Mouse (Mus musculus) lung, embryonic 16.5 days (tissue): ENCODE data around the gene Actb. TPM values are rescaled to one million over a fixed set of nuclear protein-coding genes. Genes with fewer than 3 reads are reported as not detected.
A peak's percentile ranks its signal among the peaks of the same experiment; 100 is the strongest.

Experiments used
- ATAC-seq: fragments of 200-750 bp; cut with Nextera tagmentation; 2 replicates; pipeline ENCODE4 v1.8.0; 2017; ENCODE audit warnings: low read depth, mild to moderate bottlenecking, moderate library complexity
- H3K27ac ChIP-seq: fragments of 300-500 bp; sonication (generic); 2 replicates; pipeline ENCODE4 v1.5.1; 2014; ENCODE audit warnings: mild to moderate bottlenecking, control low read depth, low read length
- H3K27me3 ChIP-seq: fragments of 300-500 bp; sonication (generic); 2 replicates; pipeline ENCODE4 v1.6.1; 2014; ENCODE audit warnings: low read depth, low read length, mixed read lengths; ENCODE audit not compliant: control insufficient read depth, insufficient read depth
- H3K36me3 ChIP-seq: fragments of 300-500 bp; sonication (generic); 2 replicates; pipeline ENCODE4 v1.6.1; 2014; ENCODE audit warnings: low read length; ENCODE audit not compliant: control insufficient read depth, insufficient read depth
- H3K4me1 ChIP-seq: fragments of 300-500 bp; sonication (generic); replicated peaks from 2 replicates; pipeline ENCODE4 v1.6.1; 2014; ENCODE audit warnings: low read length, mixed read lengths; ENCODE audit not compliant: control insufficient read depth, insufficient read depth
- H3K4me2 ChIP-seq: fragments of 300-500 bp; sonication (generic); 2 replicates; pipeline ENCODE4 v1.6.1; 2014; ENCODE audit warnings: low read depth, low read length, control low read depth
- H3K4me3 ChIP-seq: fragments of 300-500 bp; sonication (generic); 2 replicates; pipeline ENCODE4 v1.5.1; 2014; ENCODE audit warnings: mild to moderate bottlenecking, low read length, control low read depth
- H3K9ac ChIP-seq: fragments of 300-500 bp; sonication (generic); 2 replicates; pipeline ENCODE4 v1.6.1; 2014; ENCODE audit warnings: low read length, control low read depth
- H3K9me3 ChIP-seq: fragments of 300-500 bp; sonication (generic); 2 replicates; pipeline ENCODE4 v1.6.1; 2016; ENCODE audit warnings: low read length; ENCODE audit not compliant: control insufficient read depth
- WGBS: fragments of 180-500 bp; shearing (Covaris S2); extraction: QIAGEN DNeasy Blood & Tissue Kit; methylation state at CpG from one replicate; pipeline ENCODE4 v1.1.7; 2014; 5-methylcytosine and 5-hydroxymethylcytosine counted together
- polyA plus RNA-seq: library from polyadenylated mRNA; unstranded; fragments of >200 nt; fragmentation: Nextera tagmentation; extraction: Ambion mirVana; gene quantifications from 2 replicates; pipeline ENCODE4 v1.2.1, GENCODE M21; 2015

Actb gene
- polyA plus RNA-seq, 1 experiment from 2014 or later = 18,603 TPM

GRCm38 (mm10) chr5:142876896-142877295 is 29.7 kb downstream of the Actb start:
- H3K9ac ChIP-seq = no peak overlapping the region
- no peak overlapping the region for H3K27ac ChIP-seq
- H3K4me1 ChIP-seq = peaks cover 11% of the 10 kb centered on the region
- no peak overlapping the region for H3K4me2 ChIP-seq
- no peaks in the 10 kb centered on the region for H3K9me3 ChIP-seq
- no peak for ATAC-seq
- 79% methylated on average over 5 of the region's 5 CpGs for WGBS
- no peaks in the 10 kb centered on the region; the same call in 1 of the 2 replicates for H3K36me3 ChIP-seq
- no peaks in the 10 kb centered on the region for H3K27me3 ChIP-seq
- no peak overlapping the region for H3K4me3 ChIP-seq

GRCm38 (mm10) chr5:142875513-142875905 is 31.0 kb downstream of the Actb start:
- H3K4me2 ChIP-seq = no peak overlapping the region
- 94% methylated on average over 10 of the region's 10 CpGs for WGBS
- H3K4me3 ChIP-seq = no peak overlapping the region
- H3K36me3 ChIP-seq = peaks cover 5% of the 10 kb centered on the region; the same call in 1 of the 2 replicates
- peaks cover 11% of the 10 kb centered on the region for H3K4me1 ChIP-seq
- H3K27ac ChIP-seq = no peak overlapping the region
- H3K9me3 ChIP-seq = no peaks in the 10 kb centered on the region
- H3K27me3 ChIP-seq = no peaks in the 10 kb centered on the region
- no peak for ATAC-seq
- H3K9ac ChIP-seq = no peak overlapping the region

- Histone ChIP-seq H3K9ac (no peak overlapping the region), H3K27me3 (no peaks in the 10 kb centered on the region), H3K4me3 (no peak overlapping the region), H3K9me3 (no peaks in the 10 kb centered on the region), H3K4me2 (no peak overlapping the region), H3K27ac (no peak overlapping the region), H3K4me1 (peaks cover 8% of the 10 kb centered on the region), H3K36me3 (peaks cover 5% of the 10 kb centered on the region; the same call in 1 of the 2 replicates)
- ATAC-seq = no peak
- 88% methylated on average over 13 of the region's 13 CpGs for WGBS
These were observed 31.6 kb downstream of the Actb start for GRCm38 (mm10) chr5:142874791-142875512.

- peaks cover 5% of the 10 kb centered on the region; the same call in 1 of the 2 replicates for H3K36me3 ChIP-seq
These were observed 32.8 kb downstream of the Actb start for GRCm38 (mm10) chr5:142873718-142874117.

GRCm38 (mm10) chr5:142871765-142872164 is 34.8 kb downstream of the Actb start:
- Histone ChIP-seq H3K4me2 (no peak overlapping the region), H3K4me3 (no peak overlapping the region), H3K9ac (no peak overlapping the region; the same call in 1 of the 2 replicates), H3K36me3 (peaks cover 5% of the 10 kb centered on the region; the same call in 1 of the 2 replicates), H3K9me3 (no peaks in the 10 kb centered on the region), H3K27me3 (no peaks in the 10 kb centered on the region), H3K4me1 (no peaks in the 10 kb centered on the region), H3K27ac (no peak overlapping the region)
- ATAC-seq = peak; percentile 31; the same call in 1 of the 2 replicates
- WGBS = 50% methylated on average over 12 of the region's 12 CpGs

More at GRCm38 (mm10) chr5:142873718-142874117, 32.8 kb downstream of the Actb start:
- 95% methylated on average over 7 of the region's 7 CpGs for WGBS
- no peak for ATAC-seq
- Histone ChIP-seq H3K27me3 (no peaks in the 10 kb centered on the region), H3K27ac (no peak overlapping the region), H3K9ac (no peak overlapping the region), H3K9me3 (no peaks in the 10 kb centered on the region), H3K4me3 (no peak overlapping the region), H3K4me1 (peaks cover 8% of the 10 kb centered on the region), H3K4me2 (no peak overlapping the region)

- Histone ChIP-seq H3K27ac (no peak overlapping the region), H3K9ac (no peak overlapping the region)
These were observed 37.1 kb downstream of the Actb start for GRCm38 (mm10) chr5:142869463-142869862.

GRCm38 (mm10) chr5:142857763-142858229 is 48.8 kb downstream of the Actb start:
- no peak overlapping the region for H3K4me2 ChIP-seq
- 0 out of 2 replicates have a peak, but pooled peaks cover 3% of the 10 kb centered on the region for H3K4me1 ChIP-seq
- 0 out of 2 replicates have a peak, but pooled peaks cover 5% of the 10 kb centered on the region for H3K9me3 ChIP-seq
- 54% methylated on average over 16 of the region's 16 CpGs for WGBS
- no peaks in the 10 kb centered on the region for H3K36me3 ChIP-seq
- H3K9ac ChIP-seq = no peak overlapping the region
- no peak overlapping the region for H3K27ac ChIP-seq
- H3K4me3 ChIP-seq = no peak overlapping the region
- no peak for ATAC-seq
- H3K27me3 ChIP-seq = no peaks in the 10 kb centered on the region

More at GRCm38 (mm10) chr5:142869463-142869862, 37.1 kb downstream of the Actb start:
- no peak overlapping the region for H3K4me3 ChIP-seq
- no peaks in the 10 kb centered on the region for H3K9me3 ChIP-seq
- H3K27me3 ChIP-seq = no peaks in the 10 kb centered on the region
- H3K4me2 ChIP-seq = no peak overlapping the region
- no peaks in the 10 kb centered on the region for H3K4me1 ChIP-seq
- ATAC-seq = no peak
- H3K36me3 ChIP-seq = peaks cover 5% of the 10 kb centered on the region; the same call in 1 of the 2 replicates
- 83% methylated on average over 13 of the region's 13 CpGs for WGBS

- H3K9me3 ChIP-seq = 0 out of 2 replicates have a peak, but pooled peaks cover 5% of the 10 kb centered on the region
- H3K36me3 ChIP-seq = no peaks in the 10 kb centered on the region
- no peak overlapping the region for H3K4me2 ChIP-seq
- no peak for ATAC-seq
- H3K27me3 ChIP-seq = no peaks in the 10 kb centered on the region
- H3K4me3 ChIP-seq = no peak overlapping the region
- 70% methylated on average over 4 of the region's 4 CpGs for WGBS
- no peaks in the 10 kb centered on the region for H3K4me1 ChIP-seq
- no peak overlapping the region for H3K9ac ChIP-seq
- no peak overlapping the region for H3K27ac ChIP-seq
These were observed 50.1 kb downstream of the Actb start for GRCm38 (mm10) chr5:142856408-142856807.

- ATAC-seq = no peak
- Histone ChIP-seq H3K36me3 (no peaks in the 10 kb centered on the region), H3K4me3 (no peak overlapping the region), H3K27ac (no peak overlapping the region), H3K9me3 (0 out of 2 replicates have a peak, but pooled peaks cover 5% of the 10 kb centered on the region), H3K4me2 (no peak overlapping the region), H3K27me3 (no peaks in the 10 kb centered on the region), H3K9ac (no peak overlapping the region), H3K4me1 (no peaks in the 10 kb centered on the region)
- WGBS = 75% methylated on average over 10 of the region's 10 CpGs
These were observed 51.7 kb downstream of the Actb start for GRCm38 (mm10) chr5:142854877-142855276.
